Mouse (Mus musculus): ENCODE measurements at regions not wholly inside any gene's neighbourhood (a gene's known extent, or its start where the extent isn't known, plus 50 kb on each side); places are given as distances from the start of the nearest gene placed in this dataset.
"Not testable (repeated sequence)": the region's sequence is repeated elsewhere in the genome, so short reads cannot be mapped to it uniquely, and the experiment has no call there.

- DNase-seq, result no peak
Measured at GRCm38 (mm10) chr8:126833006-126833405, 112.6 kb downstream of the Tomm20 start.

DNA sequence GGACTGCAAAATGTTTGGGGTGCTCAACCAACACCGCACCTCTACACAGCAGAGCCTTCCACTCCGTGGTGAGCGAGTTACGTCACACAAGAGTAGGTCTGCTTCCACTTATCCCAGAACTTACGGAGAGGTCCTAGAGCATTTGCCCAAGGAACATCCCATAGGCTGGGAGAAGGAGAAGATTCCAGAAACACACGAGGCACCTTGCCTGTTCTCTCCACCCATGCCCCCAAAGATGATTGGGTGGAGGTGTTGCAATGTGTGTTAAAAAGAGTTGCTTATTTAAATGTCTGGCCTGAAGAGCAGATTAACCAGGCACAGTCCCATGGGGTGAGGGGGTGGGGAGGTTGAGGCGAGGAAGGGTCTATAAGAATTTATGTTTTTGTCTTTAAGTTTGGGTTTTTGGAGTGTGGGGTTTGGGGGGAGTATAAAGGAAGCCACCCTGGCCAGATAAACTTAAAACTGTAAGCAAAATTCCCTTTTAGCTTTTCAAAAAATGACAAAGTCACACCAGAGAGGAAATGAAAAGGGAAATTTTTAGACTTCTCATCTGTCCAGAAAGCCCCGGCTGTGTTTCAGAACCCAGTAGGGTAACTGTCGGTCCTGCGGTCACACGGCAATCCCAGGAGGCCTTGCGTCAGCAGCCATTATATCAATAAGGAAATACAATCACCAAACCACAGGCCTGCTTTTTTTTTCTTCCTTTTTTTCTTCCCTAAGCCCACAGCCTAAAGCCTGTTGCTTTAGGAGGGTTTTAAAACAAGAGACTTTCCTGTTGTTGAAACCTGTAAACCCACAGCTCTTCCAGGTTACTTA, 113.3 kb downstream of the Tomm20 start:
- DNase-seq, result no peak

DNA sequence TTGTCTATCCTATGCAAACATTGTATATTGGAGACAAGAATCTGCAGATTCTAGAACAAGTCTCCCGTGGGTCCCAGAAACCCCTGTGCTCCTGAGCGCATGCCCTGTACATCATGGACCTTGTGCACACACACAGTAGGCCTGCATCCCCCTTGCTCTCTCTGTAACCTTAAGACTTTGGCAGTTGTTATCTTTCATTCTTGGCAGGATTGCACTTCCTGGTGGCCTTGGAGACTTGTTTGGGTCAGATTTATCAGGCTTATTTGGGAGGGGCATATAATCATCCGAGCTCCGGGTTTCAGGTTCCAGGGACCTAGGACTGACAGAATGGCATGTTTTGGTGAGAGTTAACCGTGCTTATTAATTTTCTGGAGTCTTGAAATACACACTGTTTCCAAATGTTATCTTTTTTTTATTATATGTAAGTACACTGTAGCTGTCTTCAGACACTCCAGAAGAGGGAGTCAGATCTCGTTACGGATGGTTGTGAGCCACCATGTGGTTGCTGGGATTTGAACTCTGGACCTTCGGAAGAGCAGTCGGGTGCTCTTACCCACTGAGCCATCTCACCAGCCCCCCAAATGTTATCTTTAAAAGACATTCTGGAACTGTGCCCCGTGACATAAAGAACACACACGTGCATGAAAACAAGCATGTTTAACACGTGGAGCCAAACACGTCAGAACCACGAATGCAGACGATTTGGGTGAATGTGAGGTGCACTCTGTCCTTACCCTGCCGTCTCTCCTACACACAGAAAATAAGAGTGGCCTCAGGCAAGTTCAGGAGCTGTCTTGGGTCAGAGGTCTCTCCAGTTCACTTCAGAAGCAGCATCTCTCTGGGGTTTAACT, 114.1 kb downstream of the Tomm20 start:
- DNase-seq, result no peak

- DNase-seq, result no peak
Measured at GRCm38 (mm10) chr8:126830242-126830530, 115.5 kb downstream of the Tomm20 start.

DNA sequence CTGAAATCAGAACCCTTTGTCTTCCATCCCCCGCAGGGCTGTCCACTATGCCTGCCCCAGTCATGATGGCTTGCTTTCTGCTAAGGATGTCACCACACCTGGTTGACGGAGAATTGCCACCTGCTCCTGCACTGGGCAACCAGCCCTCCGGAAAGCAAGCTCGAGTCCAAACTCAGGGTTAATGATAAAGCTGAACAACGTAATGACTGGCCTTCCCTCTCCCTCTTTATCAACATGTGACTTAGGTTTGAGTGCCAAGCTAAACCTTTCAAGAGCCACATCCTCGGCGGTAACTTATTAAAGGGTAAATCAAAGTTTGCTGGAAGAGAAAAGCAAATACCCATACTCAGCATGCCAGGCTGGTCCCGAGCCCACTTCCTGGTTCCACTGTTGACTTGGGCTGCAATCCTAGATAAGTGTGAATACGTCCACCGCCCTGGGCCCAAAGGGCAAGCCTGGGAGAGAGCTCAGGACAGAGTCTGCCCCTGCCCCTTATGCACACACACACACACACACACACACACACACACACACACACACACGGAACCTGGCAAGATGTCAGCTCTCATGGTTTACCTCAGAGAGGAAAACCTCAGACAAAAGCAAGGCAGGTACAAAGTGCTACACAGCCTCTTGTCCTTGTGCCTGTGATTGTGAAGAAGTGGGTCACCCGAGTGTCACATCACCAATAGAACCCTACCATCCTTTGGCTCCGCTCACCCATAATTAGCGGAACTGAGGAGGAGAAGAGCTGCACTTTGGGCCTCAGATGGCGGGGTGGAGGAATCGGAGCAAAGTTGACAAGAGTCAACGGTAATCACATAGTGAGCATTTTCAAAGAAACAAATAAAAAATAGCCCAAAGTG, 116.0 kb downstream of the Tomm20 start:
- no peak for DNase-seq

DNA sequence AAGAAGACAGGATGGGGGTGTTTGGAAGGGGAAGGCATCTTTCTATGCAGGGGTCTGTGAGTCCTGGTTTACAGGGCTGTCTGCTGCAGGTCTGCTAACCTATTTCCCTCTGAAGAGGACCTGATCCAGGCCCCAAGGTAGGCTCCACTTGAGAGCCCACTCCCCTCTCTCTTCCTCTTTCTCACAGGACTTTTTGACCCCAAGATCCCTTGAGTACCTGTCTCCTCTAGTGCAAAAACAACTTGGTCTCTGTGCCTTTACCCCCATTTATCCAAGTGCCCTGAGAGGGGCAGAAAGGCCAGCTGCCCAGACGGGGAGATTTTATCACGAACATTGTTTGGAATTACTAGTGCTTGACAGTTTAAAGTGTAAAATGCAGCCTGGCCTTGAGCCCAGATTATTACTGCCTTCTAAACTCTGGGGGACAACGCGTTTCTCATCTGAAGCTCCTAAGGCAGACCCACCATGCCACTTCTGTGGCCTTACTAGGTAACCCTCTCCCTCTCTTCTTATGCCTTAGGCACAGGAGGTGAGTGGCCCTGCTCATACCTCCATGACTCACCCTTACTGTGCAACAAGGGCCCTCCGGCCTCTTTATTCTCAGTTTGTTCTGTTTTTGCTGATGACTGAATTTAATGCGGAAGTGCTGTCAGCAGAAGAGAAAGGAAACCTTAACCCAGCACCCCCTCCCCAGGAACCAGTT, 117.8 kb downstream of the Tomm20 start:
- DNase-seq, result no peak

DNA sequence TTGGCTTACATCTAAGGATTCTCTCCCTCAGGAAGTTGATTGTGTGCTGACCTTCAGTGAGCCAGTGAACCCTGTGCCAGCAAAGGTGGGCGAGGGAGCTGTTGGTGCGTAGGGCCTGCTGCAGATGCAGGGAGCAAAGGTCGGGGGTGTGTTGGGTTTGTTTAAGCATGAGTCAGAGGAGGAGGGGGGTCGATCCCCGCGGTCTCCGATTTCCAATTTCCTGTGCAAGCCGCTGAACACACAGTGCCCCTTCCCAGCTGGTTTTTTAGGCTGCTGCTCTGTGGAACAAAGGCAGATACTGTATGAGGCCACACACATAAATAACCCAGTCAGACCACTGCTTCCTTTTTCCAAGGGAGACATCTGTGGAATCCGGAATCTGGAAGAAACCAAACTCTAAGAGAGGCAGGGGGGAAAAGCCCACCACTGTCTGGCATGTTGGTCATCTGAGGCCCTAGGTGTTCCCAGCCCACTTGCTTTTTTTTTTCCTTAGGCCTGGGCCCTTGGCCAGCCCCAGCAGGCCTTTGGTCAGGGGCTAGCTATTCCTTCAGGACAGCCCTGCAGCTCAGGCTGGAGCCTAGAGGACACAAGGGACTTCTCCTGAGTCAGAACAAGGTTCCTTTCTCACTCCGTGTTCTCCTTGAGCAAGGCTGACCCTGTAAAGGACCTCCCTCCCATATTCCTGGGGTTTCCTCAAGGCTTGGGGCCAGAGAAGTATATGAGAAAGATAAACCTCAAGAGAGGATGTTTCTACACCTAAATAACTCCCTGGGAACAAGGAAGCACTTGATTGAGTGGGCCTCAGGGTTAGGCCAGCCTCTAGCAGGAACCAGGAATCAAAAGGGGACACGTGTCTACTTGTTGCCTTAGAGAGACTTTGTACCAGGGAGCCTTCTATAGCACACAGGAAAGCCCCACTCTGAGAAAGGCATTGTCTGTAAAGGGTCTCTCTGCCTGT, 119.0 kb downstream of the Tomm20 start:
- DNase-seq, result peak; percentile 47 to 59

DNA sequence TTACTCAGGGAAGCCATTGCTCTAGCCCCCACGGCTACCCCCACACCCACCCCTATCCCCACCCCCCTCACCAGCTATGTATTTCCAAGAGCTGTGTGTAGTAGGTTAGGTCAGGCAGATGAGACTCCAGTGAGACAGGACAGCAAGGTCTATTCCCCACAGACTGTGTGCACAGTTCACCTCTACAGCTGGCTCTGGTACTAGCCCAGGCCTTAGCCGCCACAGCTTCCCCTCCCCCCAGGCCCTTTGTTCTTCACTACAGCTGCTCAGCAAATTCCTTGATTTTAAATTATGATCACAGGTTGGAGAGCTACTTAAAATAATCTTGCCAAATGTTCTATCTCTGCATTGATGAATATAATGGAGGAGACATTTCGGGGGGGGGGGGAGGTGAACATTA, 119.8 kb downstream of the Tomm20 start:
- DNase-seq, result peak; percentile 64 to 68

GRCm38 (mm10) chr8:126824575-126825208, 121.0 kb downstream of the Tomm20 start:
- peak; percentile 85 to 91 for DNase-seq

- DNase-seq, result peak; percentile 52 to 55
Measured at GRCm38 (mm10) chr8:126822269-126822668, 123.4 kb downstream of the Tomm20 start.

- DNase-seq, result peak; percentile 43 to 46
Measured at GRCm38 (mm10) chr8:126821279-126821678, 124.4 kb downstream of the Tomm20 start.

- DNase-seq, result no peak
Measured at GRCm38 (mm10) chr8:126820502-126820901, 125.1 kb downstream of the Tomm20 start.

GRCm38 (mm10) chr8:126819261-126819660, 126.4 kb downstream of the Tomm20 start:
- DNase-seq, result peak; percentile 71 to 80

- DNase-seq, result no peak
Measured at GRCm38 (mm10) chr8:126816155-126816554, 129.5 kb downstream of the Tomm20 start.

GRCm38 (mm10) chr8:126814427-126814826, 131.2 kb downstream of the Tomm20 start:
- no peak for DNase-seq

GRCm38 (mm10) chr8:126813621-126814020, 132.0 kb downstream of the Tomm20 start:
- no peak for DNase-seq

- no peak for DNase-seq
Measured at GRCm38 (mm10) chr8:126812777-126813176, 132.9 kb downstream of the Tomm20 start.

GRCm38 (mm10) chr8:126811358-126811757, 134.3 kb downstream of the Tomm20 start:
- DNase-seq, result not testable (repeated sequence)

- no peak for DNase-seq
Measured at GRCm38 (mm10) chr8:126810516-126810915, 135.1 kb downstream of the Tomm20 start.

GRCm38 (mm10) chr8:126809321-126809720, 136.3 kb downstream of the Tomm20 start:
- no peak for DNase-seq

- DNase-seq, result no peak
Measured at GRCm38 (mm10) chr8:126808496-126808895, 137.1 kb downstream of the Tomm20 start.
